Mouse (Mus musculus) T-helper 1 cell (primary cell): ENCODE data around the gene Gm44965.

Experiments used
- in situ Hi-C: fragments of 300-600 bp; cut with MboI, MseI; formaldehyde crosslinking; loops from one replicate; pipeline ENCODE4 v1.15.1; 2025; ENCODE audit warnings: high pct_unique_total_duplicates

Gm44965 gene

GRCm38 (mm10) chr6:48626464-48626863 lies 32.7 kb downstream of the Gm44965 start, which contains the start of gene AI854703:
TSS of gene AI854703 (plus strand) at chr6:48626764.
- in situ Hi-C loops: no loop called here

- in situ Hi-C loops: no loop called here
Measured at GRCm38 (mm10) chr6:48626984-48627383, 33.2 kb downstream of the Gm44965 start.

- in situ Hi-C loops: no loop called here
Measured at GRCm38 (mm10) chr6:48627511-48627924, 33.8 kb downstream of the Gm44965 start.

GRCm38 (mm10) chr6:48628377-48628776 lies 34.6 kb downstream of the Gm44965 start:
- in situ Hi-C loops: no loop called here

- in situ Hi-C loops: no loop called here
Measured at GRCm38 (mm10) chr6:48628808-48629660, 35.3 kb downstream of the Gm44965 start.

- in situ Hi-C loops: loop anchor here (10.0 kb wide), 1 partner anchor 455 kb away; no protein-coding TSS in a partner anchor
Measured at GRCm38 (mm10) chr6:48629661-48630034, 35.9 kb downstream of the Gm44965 start.

- in situ Hi-C loops: loop anchor here (10.0 kb wide), 1 partner anchor 456 kb away; no protein-coding TSS in a partner anchor
Measured at GRCm38 (mm10) chr6:48630831-48631230, 37.1 kb downstream of the Gm44965 start.

- in situ Hi-C loops: loop anchor here (10.0 kb wide), 1 partner anchor 460 kb away; no protein-coding TSS in a partner anchor
Measured at GRCm38 (mm10) chr6:48635105-48635504, 41.4 kb downstream of the Gm44965 start.

GRCm38 (mm10) chr6:48636515-48636914 lies 42.8 kb downstream of the Gm44965 start:
- in situ Hi-C loops: loop anchor here (10.0 kb wide), 1 partner anchor 462 kb away; no protein-coding TSS in a partner anchor

GRCm38 (mm10) chr6:48637811-48638500 lies 44.2 kb downstream of the Gm44965 start:
- in situ Hi-C loops: loop anchor here (10.0 kb wide), 1 partner anchor 463 kb away; no protein-coding TSS in a partner anchor

GRCm38 (mm10) chr6:48638553-48638952 lies 44.8 kb downstream of the Gm44965 start:
- in situ Hi-C loops: loop anchor here (10.0 kb wide), 1 partner anchor 464 kb away; no protein-coding TSS in a partner anchor

- in situ Hi-C loops: no loop called here
Measured at GRCm38 (mm10) chr6:48641391-48641790, 47.6 kb downstream of the Gm44965 start.

GRCm38 (mm10) chr6:48642764-48643292 lies 49.1 kb downstream of the Gm44965 start:
- in situ Hi-C loops: no loop called here

GRCm38 (mm10) chr6:48645660-48646308 lies 52.0 kb downstream of the Gm44965 start:
- in situ Hi-C loops: loop anchor here (5.0 kb wide), 2 partner anchors 97 to 127 kb away; partner anchors contain the start of gene Gimap3

- in situ Hi-C loops: loop anchor here (5.0 kb wide), 2 partner anchors 96 to 126 kb away; partner anchors contain the start of gene Gimap3
Measured at GRCm38 (mm10) chr6:48646309-48646690, 52.6 kb downstream of the Gm44965 start.

- in situ Hi-C loops: loop anchor here (5.0 kb wide), 2 partner anchors 95 to 125 kb away; partner anchors contain the start of gene Gimap3
Measured at GRCm38 (mm10) chr6:48646995-48647394, 53.3 kb downstream of the Gm44965 start, which contains the start of gene Gimap8. TSS of gene Gimap8 (plus strand) at chr6:48647234.

- in situ Hi-C loops: loop anchor here (5.0 kb wide), 2 partner anchors 95 to 125 kb away; partner anchors contain the start of gene Gimap3
Measured at GRCm38 (mm10) chr6:48647611-48648010, 53.9 kb downstream of the Gm44965 start.

- in situ Hi-C loops: loop anchor here (5.0 kb wide), 2 partner anchors 94 to 124 kb away; partner anchors contain the start of gene Gimap3
Measured at GRCm38 (mm10) chr6:48648779-48649178, 55.0 kb downstream of the Gm44965 start.

- in situ Hi-C loops: no loop called here
Measured at GRCm38 (mm10) chr6:48650041-48650440, 56.3 kb downstream of the Gm44965 start.

- in situ Hi-C loops: no loop called here
Measured at GRCm38 (mm10) chr6:48658721-48659120, 65.0 kb downstream of the Gm44965 start.

- in situ Hi-C loops: no loop called here
Measured at GRCm38 (mm10) chr6:48664750-48665149, 71.0 kb downstream of the Gm44965 start.
